8 mouse cellular contexts compared by ENCODE assay signal in the genomic region with DNA sequence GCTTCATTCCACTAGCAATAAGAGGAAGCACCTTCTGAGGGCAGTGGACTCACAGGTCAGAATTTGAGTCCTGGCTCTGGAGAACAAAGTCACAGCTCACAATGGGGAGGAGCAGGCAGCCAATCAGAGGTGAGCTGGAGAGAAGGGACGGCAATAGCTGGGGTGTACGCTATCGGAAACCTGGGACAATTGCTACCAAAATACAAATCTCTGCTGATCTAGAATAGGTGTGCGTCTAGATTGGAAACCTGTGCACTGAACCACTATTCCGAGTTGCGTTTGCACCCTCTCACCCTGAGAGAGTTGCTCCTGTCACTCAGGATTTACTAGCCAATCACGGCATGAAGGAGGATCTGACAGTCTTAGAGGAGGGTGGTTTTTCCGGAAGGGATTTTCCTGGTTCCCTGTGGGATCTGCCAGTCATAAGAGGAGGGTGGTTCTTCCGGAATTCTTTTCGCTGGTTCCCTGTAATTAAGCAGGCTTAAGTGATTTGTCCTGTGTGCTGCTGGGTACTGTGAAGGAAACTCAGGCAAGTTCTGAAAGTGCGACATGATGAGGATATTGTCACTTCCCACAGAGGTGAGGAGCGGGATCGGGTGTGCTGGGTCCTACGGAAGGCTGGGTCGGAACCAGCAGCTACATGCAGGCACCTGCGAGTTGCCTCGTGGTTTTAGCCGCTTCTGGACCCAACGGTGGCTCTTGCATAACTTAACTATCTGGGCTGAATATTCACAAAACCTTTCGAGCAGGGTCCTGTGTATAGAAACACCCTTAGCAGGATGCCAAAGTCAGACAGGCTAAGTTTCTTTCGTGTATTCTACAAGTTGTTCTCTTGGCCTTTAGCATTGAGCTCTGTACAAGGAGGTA. TPM values are rescaled to one million over a fixed set of nuclear protein-coding genes. Genes with fewer than 3 reads are reported as not detected.
DNase-seq lines count a peak whose midpoint lies in the region.
"Not testable (repeated sequence)": the region's sequence is repeated elsewhere in the genome, so short reads cannot be mapped to it uniquely, and the experiment has no call there.

A gene (plus strand): TSS at position 486 of the 867 bp plus-strand sequence.

- WGBS in embryonic facial prominence, embryonic 10.5 days: under 1% methylated on average over 21 of the region's 21 CpGs

- not testable (repeated sequence) for H3K9me3 ChIP-seq in embryonic facial prominence, embryonic 10.5 days

- not testable (repeated sequence) for H3K4me1 ChIP-seq in embryonic facial prominence, embryonic 10.5 days

- not testable (repeated sequence) for H3K27me3 ChIP-seq in embryonic facial prominence, embryonic 10.5 days (replicated peaks; ENCODE audit: low read depth, poor library complexity, severe bottlenecking)

- H3K27ac ChIP-seq in embryonic facial prominence, embryonic 10.5 days (replicated peaks): peak within 1 kb of the TSS; percentile 65

- peak; percentile 75 for DNase-seq in adrenal gland, postnatal 25 days
- DNase-seq in embryonic facial prominence, embryonic 10.5 days (ENCODE audit: low spot score): peak; percentile 75
- DNase-seq in gastrocnemius, postnatal 36 days: peak; percentile 52 to 75
- DNase-seq in hindlimb bud, embryonic 11.5 days (ENCODE audit: extremely low spot score, low read depth, low spot score): peak; percentile 79
- DNase-seq in left cerebral cortex, adult 18-20 months (ENCODE audit: low spot score in 2 of 2): peak; percentile 80 to 86
- DNase-seq in lung, postnatal 14 days: peak; percentile 85
- DNase-seq in retina, postnatal 1 day: peak; percentile 96
- peak; percentile 78 for DNase-seq in urinary bladder, postnatal 25 days (ENCODE audit: low spot score)

- not testable (repeated sequence) for H3K36me3 ChIP-seq in embryonic facial prominence, embryonic 10.5 days (replicated peaks)

- intact Hi-C loops in gastrocnemius, postnatal 36 days (cut with DNase I): not testable (repeated sequence)

- peak within 1 kb of the TSS; percentile 60 for H3K4me3 ChIP-seq in embryonic facial prominence, embryonic 10.5 days

RNA-seq across cellular contexts. Expression of the gene that starts here (rescaled TPM):
- total RNA-seq in adrenal gland, postnatal 25 days (2021): 6.6 and 7.0 TPM in 2 replicates
- 5.2 and 5.9 TPM in 2 replicates for polyA plus RNA-seq in embryonic facial prominence, embryonic 10.5 days (2016; fragmentation: Nextera tagmentation; extraction: Ambion mirVana)
- total RNA-seq in gastrocnemius, postnatal 36 days (2021): 1 to 10 TPM; 4.4 TPM
- 1 to 10 TPM; 7.1 to 7.9 TPM for total RNA-seq in left cerebral cortex, adult 18-20 months (2021)

Comparison
In these comparisons a context has a peak if more than half of its experiments do, and no peak if none do; other contexts are left out.
1. Peak in every context shown above with its lines: DNase-seq, H3K4me3 ChIP-seq and H3K27ac ChIP-seq.